Mouse (Mus musculus) gonadal fat pad, adult 2 months (tissue): ENCODE measurements around the gene D430019H16Rik. TPM values are rescaled to one million over a fixed set of nuclear protein-coding genes. Genes with fewer than 3 reads are reported as not detected.

Experiments
- DNase-seq: peaks from one replicate; pipeline ENCODE4 v3.0.0-alpha.2; 2012; ENCODE audit warnings: low read depth
- polyA plus RNA-seq: library from polyadenylated mRNA; depleted of rRNA; stranded (reverse); fragments of >200 nt; gene quantifications from 2 replicates; pipeline ENCODE4 v1.2.3, GENCODE M21; 2012; rRNA removed

D430019H16Rik gene
- 8.5 and 12.0 TPM in 2 replicates for polyA plus RNA-seq

GRCm38 (mm10) chr12:105453670-105454257 lies at the start of gene D430019H16Rik:
TSS of gene D430019H16Rik (plus strand) at chr12:105453856.
- DNase-seq = no peak

GRCm38 (mm10) chr12:105406008-105406407 lies 47.6 kb upstream of the D430019H16Rik start:
- no peak for DNase-seq

- DNase-seq = no peak
These were observed 39.7 kb upstream of the D430019H16Rik start for GRCm38 (mm10) chr12:105413909-105414308.

DNA sequence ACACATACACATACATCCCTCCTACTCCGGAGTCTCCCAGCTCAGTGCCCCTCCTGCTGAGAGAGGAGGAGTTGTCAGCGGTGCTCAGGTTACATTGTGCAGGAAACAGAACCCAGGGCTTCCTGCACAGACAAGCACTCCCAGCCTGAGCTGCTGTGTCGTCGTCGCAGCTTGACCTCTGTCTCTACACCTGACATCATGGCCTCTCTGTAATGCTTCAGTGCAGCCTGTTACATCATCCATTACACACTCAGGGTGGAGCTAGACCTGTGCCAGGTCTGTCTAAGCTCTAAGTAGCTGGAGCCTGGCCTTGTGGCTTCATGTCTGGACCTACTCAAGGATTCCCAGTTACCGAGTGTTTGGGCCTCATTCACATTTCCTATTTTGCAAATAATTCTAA lies 33.2 kb upstream of the D430019H16Rik start:
- DNase-seq = no peak

DNA sequence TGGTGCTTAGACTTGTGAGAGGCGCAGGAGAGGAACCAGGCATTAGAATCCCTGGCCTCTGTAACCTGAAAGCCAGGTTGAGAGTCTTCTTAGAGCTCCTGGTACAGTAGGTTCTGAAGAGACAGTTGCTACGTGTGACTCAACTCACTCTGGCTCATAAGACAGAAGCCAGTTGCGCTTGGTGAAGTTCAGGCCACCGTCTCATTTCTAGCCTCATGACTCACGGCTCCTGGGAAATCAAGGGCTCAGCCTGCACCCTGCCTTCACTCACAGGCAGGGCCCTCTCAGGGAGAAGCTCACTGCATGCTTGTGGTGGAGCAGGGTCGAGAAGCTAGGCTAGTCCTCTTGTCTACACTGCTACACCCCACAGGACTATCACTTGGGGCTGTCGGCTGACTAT lies 27.1 kb upstream of the D430019H16Rik start:
- no peak for DNase-seq

GRCm38 (mm10) chr12:105427039-105427757 lies 26.5 kb upstream of the D430019H16Rik start:
- DNase-seq = no peak

GRCm38 (mm10) chr12:105431872-105432271 lies 21.8 kb upstream of the D430019H16Rik start:
- no peak for DNase-seq

DNA sequence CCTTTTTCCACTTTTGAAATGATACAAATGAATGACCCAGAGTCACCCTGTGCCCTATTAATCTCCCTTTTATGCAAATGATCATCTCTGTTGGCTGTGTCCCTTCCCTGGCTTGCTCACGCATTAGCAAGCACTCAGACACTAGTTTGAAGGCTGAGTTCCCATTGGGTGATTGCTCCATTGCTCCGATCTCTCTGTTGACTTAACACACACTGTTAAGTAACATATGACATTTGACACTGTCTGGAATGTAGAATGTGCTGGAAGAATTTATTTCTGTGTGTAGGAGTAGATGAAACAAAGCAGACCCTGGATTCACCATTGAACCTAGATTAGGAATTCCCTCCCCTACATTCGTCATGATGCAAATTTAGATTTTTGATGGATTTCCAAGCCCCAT lies 20.8 kb upstream of the D430019H16Rik start:
- DNase-seq = no peak

DNA sequence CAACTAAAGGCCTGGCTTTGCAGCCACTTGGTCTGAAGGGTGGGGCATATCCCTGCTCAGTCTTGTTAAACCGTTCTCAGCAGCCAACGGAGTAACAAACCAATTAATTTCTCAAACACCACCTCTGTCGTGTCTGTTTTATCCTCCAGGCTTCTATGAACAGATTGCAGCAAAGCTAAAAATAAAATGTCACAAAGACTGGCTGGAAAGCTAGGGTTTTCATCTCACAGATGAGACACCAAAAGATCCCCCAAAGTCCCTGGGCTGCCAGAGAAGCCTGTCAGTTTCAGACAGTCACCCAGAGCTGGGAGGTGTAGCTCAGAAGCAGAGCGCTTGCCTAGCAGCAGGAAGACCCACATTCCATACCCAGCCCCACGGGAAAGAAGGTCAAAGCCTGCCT lies 15.4 kb upstream of the D430019H16Rik start:
- no peak for DNase-seq

- no peak for DNase-seq
These were observed 13.7 kb upstream of the D430019H16Rik start for GRCm38 (mm10) chr12:105439976-105440375.

- no peak for DNase-seq
These were observed 10.1 kb upstream of the D430019H16Rik start for GRCm38 (mm10) chr12:105443569-105443968.

DNA sequence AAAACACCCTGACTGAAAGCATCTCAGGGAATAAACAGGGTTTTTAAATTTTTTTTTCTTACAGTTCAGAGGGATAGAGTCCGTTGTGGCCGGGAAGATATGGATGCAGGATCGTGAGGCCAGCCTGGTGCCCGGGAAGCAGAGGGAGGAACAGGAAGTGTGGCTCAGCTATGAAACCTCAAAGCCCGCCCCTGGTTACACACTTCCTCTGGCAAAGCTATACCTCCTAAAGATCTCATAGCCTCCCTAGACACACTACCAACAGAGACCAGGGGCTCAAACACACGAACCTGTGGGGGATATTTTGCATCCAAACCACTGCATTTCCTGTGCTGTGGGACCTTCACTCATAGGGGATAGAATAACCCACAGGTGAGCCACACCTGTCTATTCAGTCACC lies 7.9 kb upstream of the D430019H16Rik start:
- no peak for DNase-seq

- DNase-seq = no peak
These were observed 4.4 kb upstream of the D430019H16Rik start for GRCm38 (mm10) chr12:105449239-105449638.

GRCm38 (mm10) chr12:105454258-105455062 lies 804 bp downstream of the D430019H16Rik start:
- no peak for DNase-seq

GRCm38 (mm10) chr12:105455063-105455559 lies 1.5 kb downstream of the D430019H16Rik start:
- no peak for DNase-seq

DNA sequence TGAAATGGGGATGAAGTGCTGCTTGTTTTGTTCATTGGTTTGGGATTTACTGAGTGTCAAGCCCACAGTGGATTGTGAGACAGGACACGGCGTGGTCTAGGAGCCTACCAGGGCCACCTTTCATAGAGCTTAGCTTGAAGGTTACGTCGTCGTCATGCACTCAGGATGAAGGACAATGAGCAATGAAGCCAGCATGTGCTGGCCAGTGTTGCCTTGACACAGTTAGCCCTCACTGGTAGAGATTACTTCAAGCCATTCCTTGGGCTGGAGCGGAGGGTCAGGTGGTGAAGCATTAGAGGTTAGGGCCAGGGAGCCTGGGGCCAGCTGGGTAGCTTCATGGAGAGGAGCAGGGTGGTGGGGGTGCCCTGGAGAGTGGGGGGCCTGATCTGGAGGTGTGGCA lies 5.1 kb downstream of the D430019H16Rik start:
- DNase-seq = no peak

GRCm38 (mm10) chr12:105461066-105461465 lies 7.4 kb downstream of the D430019H16Rik start:
- DNase-seq = no peak

GRCm38 (mm10) chr12:105469026-105469425 lies 15.4 kb downstream of the D430019H16Rik start:
- DNase-seq = no peak

- DNase-seq = no peak
These were observed 21.7 kb downstream of the D430019H16Rik start for GRCm38 (mm10) chr12:105475230-105475911.

DNA sequence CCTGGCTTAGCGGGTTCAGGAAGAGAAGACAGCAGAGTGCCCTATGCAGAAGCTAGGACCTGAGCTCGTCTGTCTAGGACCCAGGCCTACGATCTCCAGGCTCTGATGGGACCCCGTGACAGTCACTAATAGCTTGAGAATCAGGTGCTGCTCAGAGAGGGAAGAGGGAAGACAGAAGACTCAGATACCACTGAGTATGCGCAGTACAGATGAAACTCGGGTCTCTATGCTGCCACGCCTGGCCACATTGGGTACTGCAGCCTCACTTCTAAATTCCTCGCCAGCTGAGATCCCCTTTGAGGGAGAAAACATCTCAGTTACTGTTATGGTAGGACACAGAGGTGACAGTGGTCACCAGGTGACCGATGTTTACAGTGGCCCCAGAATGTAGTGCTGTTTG lies 22.8 kb downstream of the D430019H16Rik start:
- no peak for DNase-seq

DNA sequence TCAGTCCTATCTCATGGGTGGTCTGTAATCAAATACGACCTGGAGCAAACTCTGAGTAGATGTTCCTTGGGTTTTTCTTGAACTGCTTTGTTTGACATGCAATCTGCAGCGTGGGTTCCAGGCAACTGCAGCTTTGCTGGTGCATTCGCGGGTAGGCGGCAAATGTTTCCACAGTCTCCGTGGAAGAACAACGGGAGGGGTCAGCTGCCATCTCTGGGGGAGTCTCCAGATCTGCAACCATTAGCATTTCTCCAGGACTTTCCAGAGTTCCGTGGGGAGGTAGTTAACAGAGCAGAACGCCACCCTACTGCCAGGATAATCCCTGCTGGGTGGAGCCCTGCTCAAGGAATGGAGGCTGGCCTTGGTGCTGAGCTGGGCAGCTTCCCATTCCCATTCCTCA lies 23.3 kb downstream of the D430019H16Rik start:
- no peak for DNase-seq

DNA sequence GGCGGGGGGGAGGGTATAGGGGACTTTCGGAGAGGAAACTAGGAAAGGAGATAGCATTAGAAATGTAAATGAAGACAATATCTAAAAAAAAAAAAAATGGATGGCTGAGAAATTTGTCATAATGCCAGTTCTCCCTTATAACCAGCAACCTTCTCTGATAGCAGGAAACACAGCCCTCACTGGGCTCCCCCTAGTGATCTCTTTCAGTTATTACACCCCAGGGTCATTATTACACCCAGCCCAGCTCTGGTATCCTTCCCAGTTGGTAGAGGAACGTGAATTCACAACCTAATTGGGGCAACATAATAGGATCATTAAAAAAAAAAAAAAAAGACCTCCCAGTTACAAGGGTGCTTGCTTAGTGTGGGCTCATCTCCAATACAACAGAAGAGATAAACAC lies 29.8 kb downstream of the D430019H16Rik start:
- DNase-seq = no peak
